Mouse (Mus musculus): ENCODE measurements at regions not wholly inside any gene's neighbourhood (a gene's known extent, or its start where the extent isn't known, plus 50 kb on each side); places are given as distances from the start of the nearest gene placed in this dataset.

DNA sequence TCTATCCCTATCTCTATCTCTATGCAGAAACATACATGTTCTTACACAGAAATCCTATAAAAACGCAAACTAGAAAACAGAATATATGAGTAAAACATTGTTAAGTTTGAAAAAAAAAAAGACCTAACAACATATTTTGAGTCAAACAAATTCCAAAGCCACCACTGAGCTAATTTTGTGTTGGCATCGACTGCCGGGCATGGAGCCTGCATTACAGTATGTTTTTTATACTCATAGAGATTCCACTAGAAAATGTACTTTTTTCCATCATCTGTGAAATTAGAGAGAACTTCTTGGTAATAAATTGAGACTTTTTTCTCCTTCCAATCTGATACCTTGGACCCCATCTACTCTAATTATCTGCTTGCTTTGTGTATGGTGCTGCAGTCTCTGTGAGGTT, 1638.2 kb downstream of the Olfm4 start:
- DNase-seq (ENCODE audit: low read depth, low spot score) = peak; percentile 12
